In genomic region chr11:51418807-51419206, GRCm38 (mm10) we compare ENCODE assay signal across 13 mouse cellular contexts.
DNase-seq lines count a peak whose midpoint lies in the region; ATAC-seq lines count a peak whose summit lies in the region.
"Had no signal": no experiment of that assay in that cellular context is flagged by ENCODE, and none has a peak within 500 bp of the region (broad histone marks: within the 10 kb centered on the region; RNA-seq: fewer than 3 reads in every experiment).

No protein-coding gene starts in this region.

- H3K36me3 ChIP-seq in kidney, embryonic 14.5 days (ENCODE audit: control insufficient read depth, insufficient read depth, low read length) = no peaks in the 10 kb centered on the region
- H3K36me3 ChIP-seq in embryonic facial prominence, embryonic 12.5 days = no peaks in the 10 kb centered on the region
- H3K36me3 ChIP-seq in limb, embryonic 10.5 days = no peaks in the 10 kb centered on the region
- H3K36me3 ChIP-seq: hindbrain, embryonic 13.5 days; neural tube, embryonic 13.5 days had no signal

- H3K27me3 ChIP-seq in kidney, embryonic 14.5 days (ENCODE audit: control insufficient read depth, insufficient read depth, low read length) = no peaks in the 10 kb centered on the region
- H3K27me3 ChIP-seq in embryonic facial prominence, embryonic 12.5 days = no peaks in the 10 kb centered on the region
- no peaks in the 10 kb centered on the region for H3K27me3 ChIP-seq in limb, embryonic 10.5 days (ENCODE audit: low read depth, poor library complexity, severe bottlenecking)
- H3K27me3 ChIP-seq: hindbrain, embryonic 13.5 days had no signal

- H3K9ac ChIP-seq in kidney, embryonic 14.5 days (ENCODE audit: low read depth, low read length) = no peak overlapping the region
- H3K9ac ChIP-seq in embryonic facial prominence, embryonic 12.5 days = 0 out of 2 replicates have a peak overlapping the region, but pooled peaks have one; percentile 2
- H3K9ac ChIP-seq: hindbrain, embryonic 13.5 days; neural tube, embryonic 13.5 days had no signal

- no peak overlapping the region for H3K4me2 ChIP-seq in kidney, embryonic 14.5 days (replicated peaks; ENCODE audit: low read depth, low read length)
- no peak overlapping the region for H3K4me2 ChIP-seq in embryonic facial prominence, embryonic 12.5 days (replicated peaks)
- H3K4me2 ChIP-seq: hindbrain, embryonic 13.5 days; neural tube, embryonic 13.5 days had no signal

- peaks cover 6% of the 10 kb centered on the region; the same call in 1 of the 2 replicates for H3K4me1 ChIP-seq in kidney, embryonic 14.5 days (ENCODE audit: control insufficient read depth, insufficient read depth, low read length)
- H3K4me1 ChIP-seq in embryonic facial prominence, embryonic 12.5 days = peaks cover 36% of the 10 kb centered on the region
- H3K4me1 ChIP-seq in limb, embryonic 10.5 days = peaks cover 86% of the 10 kb centered on the region

- H3K9me3 ChIP-seq in kidney, embryonic 14.5 days (ENCODE audit: control insufficient read depth, low read length) = no peaks in the 10 kb centered on the region
- H3K9me3 ChIP-seq in embryonic facial prominence, embryonic 12.5 days = no peaks in the 10 kb centered on the region
- H3K9me3 ChIP-seq in limb, embryonic 10.5 days (replicated peaks) = no peaks in the 10 kb centered on the region
- H3K9me3 ChIP-seq: hindbrain, embryonic 13.5 days; neural tube, embryonic 13.5 days had no signal

- H3K4me3 ChIP-seq in kidney, embryonic 14.5 days (ENCODE audit: low read length) = no peak overlapping the region
- no peak overlapping the region for H3K4me3 ChIP-seq in embryonic facial prominence, embryonic 12.5 days
- no peak overlapping the region for H3K4me3 ChIP-seq in limb, embryonic 10.5 days
- H3K4me3 ChIP-seq: erythroblast, embryonic 14.5 days; hindbrain, embryonic 13.5 days; neural tube, embryonic 13.5 days had no signal

- WGBS in kidney, embryonic 14.5 days = 18% methylated on average over 3 of the region's 3 CpGs
- WGBS in embryonic facial prominence, embryonic 12.5 days = 19% methylated on average over 3 of the region's 3 CpGs
- WGBS in limb, embryonic 10.5 days = 13% methylated on average over 3 of the region's 3 CpGs

- no peak for ATAC-seq in kidney, embryonic 14.5 days (ENCODE audit: low FRiP score, low TSS enrichment)
- ATAC-seq in embryonic facial prominence, embryonic 12.5 days (ENCODE audit: insufficient number of reproducible peaks, insufficient read depth, low FRiP score, low TSS enrichment) = no peak
- ATAC-seq in cerebellum, adult (ENCODE audit: insufficient number of reproducible peaks, low FRiP score, low TSS enrichment) = no peak

- H3K27ac ChIP-seq in kidney, embryonic 14.5 days (ENCODE audit: low read depth, low read length) = peak overlapping the region; percentile 44; the same call in 1 of the 2 replicates
- H3K27ac ChIP-seq in embryonic facial prominence, embryonic 12.5 days = peak overlapping the region; percentile 12; the same call in 1 of the 2 replicates
- peak overlapping the region; percentile 80 for H3K27ac ChIP-seq in limb, embryonic 10.5 days
- H3K27ac ChIP-seq: hindbrain, embryonic 13.5 days; neural tube, embryonic 13.5 days had no signal

- DNase-seq in kidney, postnatal 25 days = no peak
- DNase-seq in heart, adult 9 months (ENCODE audit: low spot score in 2 of 2) = peak; percentile 30 to 56
- peak; percentile 60 for DNase-seq in limb, embryonic 10.5 days (ENCODE audit: low spot score)
- DNase-seq in adrenal gland, adult 8-10 months = no peak
- DNase-seq: cerebellum, adult 18-20 months; right cerebral cortex, postnatal 4 days; thymus, adult 2 months had no signal

Comparison
In these comparisons a context has a peak if more than half of its experiments do, and no peak if none do; other contexts are left out.
1. H3K27ac ChIP-seq: peak in every context shown above with its lines; median percentile 80 in limb, embryonic 10.5 days; 44 in kidney, embryonic 14.5 days; 12 in embryonic facial prominence, embryonic 12.5 days.
2. DNase-seq: peak in heart, adult 9 months (2 of 2) and limb, embryonic 10.5 days (single experiment); none in kidney, postnatal 25 days (0 of 2) and adrenal gland, adult 8-10 months (single experiment).